Mouse (Mus musculus) kidney, adult 9 months (tissue): ENCODE results near the gene Eif4e2.

Source experiments
- DNase-seq: peaks from one replicate; pipeline ENCODE4 v3.0.0; 2022

The Eif4e2 gene

DNA sequence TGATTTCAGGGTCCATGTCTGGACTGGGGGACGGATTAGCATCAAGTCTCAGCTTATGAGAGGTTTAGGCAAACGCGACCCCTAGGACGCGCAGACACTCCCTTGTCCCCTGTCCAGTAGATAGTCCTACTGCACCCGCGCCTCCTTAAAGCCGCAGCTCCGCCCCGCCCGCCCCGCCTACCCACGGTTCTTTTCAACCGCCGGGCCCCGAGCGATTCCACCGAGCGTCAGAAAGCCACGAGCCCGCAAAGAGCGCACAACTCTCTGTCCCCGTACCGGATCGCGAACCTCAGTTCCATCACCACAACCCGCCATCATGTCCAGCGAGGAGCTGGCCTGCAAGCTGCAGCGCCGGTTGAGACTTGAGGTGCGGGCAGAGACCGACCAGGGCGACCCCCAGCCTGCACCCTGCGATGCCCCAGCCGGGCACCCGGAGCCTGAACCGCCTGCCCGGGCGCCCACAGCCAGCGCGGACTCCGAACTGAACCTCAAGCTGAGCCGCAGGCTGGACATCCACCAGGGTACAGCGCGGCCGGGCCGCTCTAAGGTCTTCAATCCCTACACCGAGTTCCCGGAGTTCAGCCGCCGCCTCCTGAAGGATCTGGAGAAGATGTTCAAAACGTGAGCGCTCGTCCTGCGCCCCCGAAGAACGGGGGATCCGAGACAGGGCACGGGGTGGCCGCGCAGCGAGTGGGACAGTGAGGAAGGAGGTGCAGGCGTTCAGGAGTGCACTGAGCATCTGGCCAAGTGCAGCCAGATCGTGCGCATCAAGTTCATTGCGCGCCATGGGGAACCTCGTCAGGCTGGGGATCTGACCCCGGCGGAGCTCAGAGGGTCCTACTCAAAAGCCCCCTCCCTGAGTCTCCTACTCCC lies 50.7 kb downstream of the Eif4e2 start, which contains the start of gene Efhd1:
Gene Efhd1, plus strand, starts transcription at position 230 of the 873 bp plus-strand sequence.
- peak; percentile 65 for DNase-seq

DNA sequence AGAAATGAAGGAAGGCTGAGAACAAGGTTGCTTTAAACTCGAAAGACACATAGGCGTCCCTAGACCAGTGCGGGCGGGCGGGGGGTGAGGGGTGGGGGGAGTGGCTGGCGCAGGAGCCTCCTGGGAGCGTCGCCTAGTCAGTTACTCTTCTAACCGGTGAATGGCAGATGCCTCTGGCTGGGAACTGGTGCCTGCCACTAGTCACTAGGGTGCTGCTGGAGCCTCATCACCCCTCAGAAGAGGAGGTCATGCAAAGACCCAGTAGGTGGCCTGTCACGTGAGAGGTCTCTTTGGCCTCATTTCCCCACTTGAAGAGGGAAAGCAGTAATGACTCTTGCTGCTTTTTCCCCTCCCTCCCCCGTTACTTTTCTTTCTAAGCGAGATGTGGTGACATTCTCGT lies 51.5 kb downstream of the Eif4e2 start:
- DNase-seq: peak; percentile 48

DNA sequence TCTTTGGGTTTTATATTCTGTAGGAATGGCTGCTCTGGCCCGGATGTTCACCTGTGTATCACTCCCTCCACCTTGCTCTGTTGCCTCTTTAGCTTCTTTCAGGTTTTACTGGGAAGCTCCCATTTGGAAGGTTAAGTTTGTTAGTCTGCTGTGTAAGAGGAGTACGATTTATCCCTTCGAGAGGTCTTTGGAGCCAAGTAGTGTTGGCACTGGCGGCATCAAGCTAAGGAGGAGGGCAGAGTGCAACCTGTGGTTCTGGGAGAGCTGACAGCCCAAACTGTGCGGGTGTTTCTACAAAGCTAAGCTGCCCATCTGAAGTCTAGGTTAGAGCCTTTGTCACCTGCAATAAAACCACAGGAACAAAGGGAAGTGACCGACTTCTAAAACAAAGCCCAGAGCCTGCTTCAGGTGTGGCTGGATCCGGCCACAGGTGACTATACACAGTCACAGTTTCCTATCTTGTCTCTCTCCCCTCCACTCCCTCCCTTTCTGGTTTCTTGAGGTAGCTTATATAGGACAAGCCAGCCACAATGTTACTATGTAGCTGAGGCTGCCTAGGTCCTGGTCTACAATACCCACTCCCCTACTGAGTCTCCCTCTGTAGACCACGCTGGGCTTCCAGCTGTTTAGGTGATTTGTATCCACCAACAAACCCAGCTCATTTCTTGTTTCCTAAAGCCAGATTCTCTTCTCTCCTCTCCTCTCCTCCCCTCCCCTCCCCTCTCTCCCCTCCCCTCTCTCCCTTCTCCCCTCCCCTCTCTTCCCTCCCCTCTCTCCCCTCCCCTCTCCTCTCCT lies 52.8 kb downstream of the Eif4e2 start:
- peak; percentile 50 for DNase-seq

DNA sequence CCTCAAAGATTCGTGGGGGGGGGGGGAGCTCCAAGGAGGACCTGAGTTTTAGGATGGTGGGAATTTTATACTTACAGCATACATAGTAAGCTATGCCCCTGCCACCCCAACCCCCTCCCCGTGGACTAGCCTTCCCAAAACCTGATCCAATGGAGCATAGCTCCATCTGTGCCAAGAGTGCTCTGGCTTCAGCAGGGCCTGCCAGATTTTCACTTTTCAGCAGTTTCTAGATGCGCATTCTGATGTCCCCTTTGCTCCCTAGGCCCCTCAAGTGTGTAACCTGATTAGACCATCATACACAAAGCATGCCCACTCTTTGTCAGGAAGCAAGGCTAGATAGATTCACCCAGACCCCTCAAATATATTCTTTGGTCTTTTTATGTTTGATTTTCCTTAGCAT lies 56.5 kb downstream of the Eif4e2 start:
- DNase-seq: no peak

DNA sequence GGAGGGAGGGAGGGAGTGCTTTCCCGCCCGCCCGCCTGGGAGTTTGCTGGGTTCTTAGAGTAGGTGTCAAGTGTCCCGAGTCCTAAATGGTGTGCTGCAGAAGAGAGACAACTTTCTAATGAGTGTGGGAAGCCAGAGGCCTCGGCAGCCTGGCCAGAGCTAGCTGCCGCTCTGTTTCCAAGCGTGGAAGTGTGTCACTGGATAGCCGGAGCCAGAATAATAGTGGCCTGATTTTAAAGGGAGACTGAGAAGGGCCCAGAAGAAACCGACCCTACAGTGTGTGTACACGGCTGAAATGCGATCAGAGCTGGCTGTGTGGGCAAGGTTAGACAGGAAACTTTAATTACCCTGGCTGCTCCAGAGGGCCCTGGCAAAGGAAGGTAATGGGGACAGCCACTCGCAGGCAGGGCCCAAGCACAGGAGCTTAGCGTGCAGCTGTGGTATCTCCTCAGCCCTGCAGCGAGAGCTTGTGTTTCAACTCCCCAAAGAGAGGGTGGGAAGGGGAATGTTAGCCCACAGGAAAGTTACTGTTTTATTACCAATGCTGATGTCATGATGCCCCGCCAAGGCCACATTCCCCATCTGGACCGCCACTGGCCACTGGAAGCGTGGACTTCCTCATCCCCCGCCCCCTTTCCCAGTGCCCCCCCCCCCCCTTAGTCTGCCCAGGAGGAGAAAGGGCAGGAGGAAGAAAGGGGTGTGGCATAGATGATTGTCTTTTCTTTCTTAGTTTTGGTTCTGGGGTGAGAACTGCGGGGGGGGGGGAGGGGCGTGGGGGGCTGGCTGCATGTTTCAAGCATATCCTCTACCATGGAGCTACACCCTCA lies 57.1 kb downstream of the Eif4e2 start:
- no peak for DNase-seq

DNA sequence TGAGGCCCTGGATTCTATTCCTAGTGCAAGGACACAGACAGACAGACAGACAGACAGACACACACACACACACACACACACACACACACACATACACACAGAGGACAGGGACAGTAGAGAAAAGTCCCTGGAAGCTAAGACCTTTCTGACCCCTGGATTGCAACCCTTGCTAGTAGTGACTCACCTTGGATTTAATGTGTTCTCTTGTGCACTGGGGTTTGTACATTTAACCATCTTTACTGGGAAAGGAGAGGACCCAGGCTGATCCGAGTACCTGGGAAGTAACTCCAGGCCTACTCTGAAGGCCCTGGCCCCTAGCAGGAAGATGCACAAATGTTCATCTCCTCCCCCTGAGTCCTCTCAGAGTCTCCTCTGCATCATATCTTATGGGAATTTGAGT lies 57.9 kb downstream of the Eif4e2 start:
- DNase-seq: no peak

DNA sequence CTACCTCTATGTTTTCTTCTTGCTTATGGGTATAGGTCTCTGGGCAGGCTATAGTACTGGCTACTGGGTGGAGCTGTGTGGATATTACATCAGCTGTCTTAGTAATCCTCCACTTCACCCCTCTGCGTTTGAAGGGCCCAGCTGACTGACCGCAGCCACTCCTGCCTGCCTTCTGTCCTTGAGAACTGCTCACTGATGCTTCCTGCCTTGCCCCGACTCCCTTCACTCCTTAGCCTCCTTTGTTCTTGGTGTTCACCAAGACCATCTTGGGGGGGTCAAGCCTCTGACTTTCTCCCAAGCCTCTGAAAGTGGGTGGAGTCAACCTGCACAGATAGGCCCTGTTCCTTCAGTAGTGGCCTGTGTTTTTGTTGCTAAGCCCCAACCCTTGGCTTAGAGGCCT lies 58.7 kb downstream of the Eif4e2 start:
- DNase-seq: no peak

DNA sequence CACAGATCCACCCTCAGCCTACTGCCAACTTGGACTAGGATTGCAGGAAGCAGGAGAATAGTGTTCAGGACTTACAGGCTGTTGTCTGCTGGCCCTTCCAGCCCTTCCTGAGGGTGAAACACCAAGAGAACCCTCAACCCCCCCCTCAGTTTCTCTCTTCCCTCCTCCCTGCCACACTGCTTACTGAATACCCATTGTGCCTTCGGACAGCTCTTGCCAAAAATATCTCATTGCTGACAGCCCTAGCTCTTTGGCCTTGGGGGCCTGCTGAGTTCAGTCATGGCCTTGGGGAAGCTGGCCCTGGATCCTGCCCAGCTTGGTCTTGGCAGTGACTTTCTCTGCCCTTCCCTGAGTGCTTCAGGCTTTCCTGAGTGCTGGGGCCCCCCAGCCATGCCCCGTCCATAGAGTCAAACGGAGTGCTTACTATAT lies 59.8 kb downstream of the Eif4e2 start:
- peak; percentile 41 for DNase-seq

DNA sequence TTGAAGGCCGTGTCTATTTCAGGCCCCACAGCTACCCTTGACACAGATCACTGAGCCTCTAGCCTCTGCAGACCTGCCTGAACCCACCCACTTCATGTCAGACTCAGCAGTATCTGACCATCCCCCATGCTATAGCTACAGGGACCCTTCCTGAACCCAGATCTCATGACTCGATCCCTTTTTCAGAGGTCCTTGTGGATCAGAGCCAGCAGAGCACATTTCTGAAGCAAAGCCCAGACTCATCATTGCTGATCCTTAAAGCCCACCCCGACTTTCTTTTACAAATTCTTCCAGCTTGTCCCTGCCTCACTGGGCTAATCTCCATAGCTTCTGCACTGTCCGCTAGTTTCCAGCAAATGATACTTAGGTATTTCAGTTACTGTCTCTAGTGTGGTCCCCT lies 60.4 kb downstream of the Eif4e2 start:
- no peak for DNase-seq

DNA sequence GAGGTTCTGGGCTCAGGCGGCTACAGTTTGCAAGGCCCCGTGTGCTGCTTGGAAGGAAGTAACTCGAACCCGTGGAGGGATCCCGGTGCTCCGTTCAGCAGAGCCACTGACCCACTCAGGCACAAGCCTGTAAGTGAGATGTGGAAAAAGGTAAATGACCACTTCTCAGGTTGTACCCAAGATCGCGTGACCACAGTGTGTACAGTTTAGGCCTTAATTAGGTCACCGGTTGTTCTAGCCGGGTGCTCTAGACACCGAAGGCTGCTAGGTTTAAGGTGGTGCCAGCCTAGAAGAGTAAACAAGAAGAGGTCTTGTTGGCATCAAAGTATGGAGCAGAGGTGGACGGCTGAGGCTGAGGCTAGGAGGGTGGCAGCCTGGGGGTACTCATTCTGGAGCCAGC lies 61.4 kb downstream of the Eif4e2 start:
- DNase-seq: peak; percentile 80

DNA sequence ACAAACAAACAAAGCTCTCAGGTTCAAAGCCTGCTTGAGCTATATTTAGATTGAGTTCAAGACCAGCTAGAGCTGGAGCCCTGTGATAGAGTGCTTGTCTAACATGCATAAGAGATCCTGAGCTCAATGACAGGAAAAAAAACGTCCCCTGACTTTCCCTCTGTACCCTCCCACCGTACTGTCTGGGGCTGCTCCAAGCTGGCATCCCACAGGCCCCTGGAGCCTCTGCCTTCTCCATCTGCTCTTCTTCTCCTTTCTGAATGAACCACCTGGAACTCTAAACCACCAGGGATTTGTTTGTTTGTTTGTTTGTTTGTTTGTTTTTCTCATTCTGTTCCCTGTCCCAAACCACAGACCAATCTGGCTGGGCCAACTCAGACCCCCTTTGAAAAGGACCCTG lies 62.3 kb downstream of the Eif4e2 start:
- no peak for DNase-seq

DNA sequence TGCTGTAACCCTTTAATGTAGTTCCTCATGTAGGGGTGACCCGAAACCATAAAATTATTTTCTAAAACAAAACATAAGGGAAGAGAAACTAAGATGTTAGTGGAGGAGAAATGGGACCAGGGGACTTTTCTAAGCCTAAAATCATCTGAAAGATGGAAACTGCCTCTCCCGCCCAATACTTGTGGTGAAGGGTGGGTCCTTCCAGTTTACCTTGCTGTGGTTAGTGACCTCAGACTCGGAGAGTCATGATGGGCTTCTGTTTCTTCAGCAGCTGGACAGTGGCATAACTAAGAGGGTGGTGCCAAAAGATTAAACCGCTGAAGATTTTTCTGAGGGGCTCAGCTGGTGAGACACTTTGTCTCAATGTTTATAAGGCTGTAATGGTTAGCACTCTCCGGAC lies 66.6 kb downstream of the Eif4e2 start:
- no peak for DNase-seq

DNA sequence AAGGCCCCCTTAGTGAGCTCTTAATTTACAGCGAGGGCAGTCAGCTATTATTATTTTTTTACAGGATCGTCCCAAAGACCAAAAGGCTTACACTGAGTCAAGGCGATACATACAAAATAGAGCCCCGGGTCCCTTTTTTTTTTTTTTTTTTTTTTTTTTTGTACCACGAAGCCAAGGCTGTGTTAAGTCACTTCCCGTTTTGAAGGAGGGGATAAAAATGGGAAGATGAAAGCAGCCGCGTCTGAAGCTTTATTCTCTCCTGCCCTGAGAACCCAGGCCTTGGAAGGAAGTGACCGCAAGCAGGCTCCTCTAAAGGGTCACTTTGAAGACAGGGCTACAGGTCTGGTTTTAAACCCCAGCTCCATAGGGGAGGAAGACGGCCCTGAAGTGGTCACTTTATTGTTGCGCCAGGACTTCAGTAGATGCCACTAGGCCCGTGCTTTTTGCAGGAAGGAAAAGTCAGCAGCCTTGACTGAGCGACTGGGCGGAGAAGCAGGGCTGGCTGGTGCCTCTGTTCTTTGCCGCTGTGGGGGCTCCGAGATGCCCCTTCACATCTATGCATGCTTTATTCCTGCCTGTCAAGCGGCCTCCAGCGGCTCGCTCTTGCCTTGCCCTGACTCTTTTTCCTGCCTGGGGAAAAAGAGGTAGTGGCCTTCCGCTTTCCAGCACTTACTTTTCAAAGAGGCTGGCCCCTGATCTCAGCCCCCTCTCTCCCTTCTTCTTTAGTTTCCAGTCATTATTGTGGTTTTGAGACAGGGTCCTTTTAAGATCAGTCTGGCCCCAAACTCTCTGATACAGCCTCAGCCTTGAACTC lies 68.1 kb downstream of the Eif4e2 start:
- no peak for DNase-seq

DNA sequence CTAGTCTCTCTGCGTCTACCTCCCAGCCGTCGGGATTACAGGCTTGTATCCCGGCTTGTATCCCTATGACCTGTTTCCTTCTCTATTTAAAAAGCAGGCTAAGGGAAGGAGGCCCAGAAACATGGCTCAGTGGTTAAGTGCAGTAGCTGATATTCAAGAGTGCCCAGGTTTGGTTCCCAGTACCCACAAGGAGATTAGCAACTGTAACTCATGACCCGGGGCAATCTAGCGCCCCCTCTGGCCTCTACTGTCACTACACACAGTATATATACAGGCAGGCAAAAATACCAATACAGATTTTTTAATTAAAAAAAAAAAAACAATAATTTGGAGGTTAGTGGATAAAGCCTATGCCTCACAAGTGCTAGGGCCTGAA lies 68.7 kb downstream of the Eif4e2 start:
- no peak for DNase-seq

DNA sequence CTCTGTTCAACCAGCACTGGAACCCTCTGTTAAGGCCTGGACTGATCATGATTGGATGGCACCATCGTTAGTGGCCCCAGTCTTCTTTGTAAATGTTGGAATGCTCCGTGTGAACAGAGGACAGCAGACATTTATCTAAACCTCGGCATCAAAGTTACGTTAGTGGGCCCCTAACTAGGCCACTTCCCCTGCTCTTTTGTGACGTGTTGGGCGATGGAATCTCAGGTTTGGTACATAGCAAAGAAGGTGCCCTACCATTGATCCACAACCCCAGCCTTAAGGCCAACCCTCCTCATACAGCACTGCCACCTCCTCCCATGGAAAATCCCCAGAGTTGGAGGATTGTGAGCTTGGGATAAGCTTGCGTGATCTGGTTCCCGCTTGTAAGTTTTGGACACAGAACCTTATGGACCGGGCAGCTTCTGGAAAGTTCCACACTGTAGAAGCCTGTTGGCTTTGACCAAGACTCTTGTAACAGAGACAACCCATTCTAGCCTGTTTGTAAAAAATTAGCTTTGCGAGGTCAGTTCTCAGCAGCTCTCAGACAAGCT lies 69.8 kb downstream of the Eif4e2 start:
- DNase-seq: peak; percentile 48

DNA sequence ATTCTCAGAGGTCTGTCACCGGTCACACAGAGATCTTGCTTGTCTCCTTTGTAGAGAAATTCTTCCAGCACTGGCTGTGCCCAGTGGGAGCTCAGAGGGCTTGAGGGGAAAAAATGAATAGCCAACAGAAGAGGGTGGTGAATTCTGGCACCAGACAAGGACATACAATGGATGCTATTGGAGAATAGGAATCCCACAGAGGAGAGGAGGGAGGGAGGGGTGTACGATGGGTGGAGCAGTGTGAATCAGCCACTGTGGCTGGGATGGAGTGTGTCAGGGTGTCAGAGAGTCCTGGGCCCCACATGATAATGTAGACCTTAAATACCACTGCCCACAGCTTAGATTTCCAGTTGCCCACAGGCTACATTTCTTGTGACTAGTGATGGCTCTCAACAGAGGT lies 73.4 kb downstream of the Eif4e2 start:
- DNase-seq: no peak
